Mouse (Mus musculus) kidney, embryonic 14.5 days (tissue): ENCODE measurements at regions not wholly inside any gene's neighbourhood (a gene's known extent, or its start where the extent isn't known, plus 50 kb on each side); places are given as distances from the start of the nearest gene placed in this dataset.
A peak's percentile ranks its signal among the peaks of the same experiment; 100 is the strongest.
"Not testable (repeated sequence)": the region's sequence is repeated elsewhere in the genome, so short reads cannot be mapped to it uniquely, and the experiment has no call there.

Experiments used
- ATAC-seq: fragments of 200-750 bp; cut with Nextera tagmentation; 2 replicates; pipeline ENCODE4 v1.8.0; 2017; ENCODE audit warnings: moderate number of reproducible peaks, mild to moderate bottlenecking, moderate TSS enrichment, moderate library complexity; ENCODE audit not compliant: low FRiP score, low TSS enrichment
- H3K27ac ChIP-seq: fragments of 300-500 bp; sonication (generic); 2 replicates; pipeline ENCODE4 v1.5.1; 2014; ENCODE audit warnings: low read depth, mild to moderate bottlenecking, low read length, moderate library complexity, mixed read lengths
- H3K27me3 ChIP-seq: fragments of 300-500 bp; sonication (generic); 2 replicates; pipeline ENCODE4 v1.6.1; 2014; ENCODE audit warnings: mild to moderate bottlenecking, low read length; ENCODE audit not compliant: control insufficient read depth, insufficient read depth
- H3K36me3 ChIP-seq: fragments of 300-500 bp; sonication (generic); 2 replicates; pipeline ENCODE4 v1.6.1; 2014; ENCODE audit warnings: low read length, mixed read lengths; ENCODE audit not compliant: control insufficient read depth, insufficient read depth
- H3K4me1 ChIP-seq: fragments of 300-500 bp; sonication (generic); 2 replicates; pipeline ENCODE4 v1.6.1; 2014; ENCODE audit warnings: low read length, mixed read lengths; ENCODE audit not compliant: control insufficient read depth, insufficient read depth
- H3K4me2 ChIP-seq: fragments of 300-500 bp; sonication (generic); replicated peaks from 2 replicates; pipeline ENCODE4 v1.6.1; 2014; ENCODE audit warnings: low read depth, mild to moderate bottlenecking, low read length
- H3K4me3 ChIP-seq: fragments of 300-500 bp; sonication (generic); 2 replicates; pipeline ENCODE4 v1.5.1; 2014; ENCODE audit warnings: mild to moderate bottlenecking, low read length
- H3K9ac ChIP-seq: fragments of 300-500 bp; sonication (generic); 2 replicates; pipeline ENCODE4 v1.6.1; 2014; ENCODE audit warnings: low read depth, mild to moderate bottlenecking, low read length, moderate library complexity
- H3K9me3 ChIP-seq: fragments of 300-500 bp; sonication (generic); 2 replicates; pipeline ENCODE4 v1.6.1; 2016; ENCODE audit warnings: low read length; ENCODE audit not compliant: control insufficient read depth
- WGBS: fragments of 180-500 bp; shearing (Covaris S2); extraction: QIAGEN DNeasy Blood & Tissue Kit; methylation state at CpG from one replicate; pipeline ENCODE4 v1.1.7; 2014; 5-methylcytosine and 5-hydroxymethylcytosine counted together

DNA sequence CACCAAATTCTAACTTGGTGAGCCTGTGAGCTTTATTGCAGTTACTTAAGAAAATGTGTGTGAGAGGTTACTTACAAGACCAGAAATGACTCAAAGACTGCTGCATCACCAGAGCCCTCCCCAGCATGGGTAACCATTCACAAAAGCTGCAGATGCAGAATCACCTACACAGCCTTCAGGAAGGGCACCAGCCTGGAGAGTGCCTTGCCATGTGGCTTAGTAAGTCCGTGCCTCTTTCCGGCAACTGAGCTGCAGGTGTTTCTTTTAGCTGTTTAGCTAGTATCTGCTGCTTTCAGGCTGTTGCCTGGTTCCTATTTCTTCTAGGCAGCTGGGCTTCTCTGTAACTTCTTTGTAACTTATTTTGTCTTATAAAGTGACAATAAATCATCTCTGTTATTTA is 213.2 kb upstream of the Stxbp6 start:
- Histone ChIP-seq H3K4me1 (no peaks in the 10 kb centered on the region), H3K4me2 (no peak overlapping the region), H3K4me3 (no peak overlapping the region), H3K27ac (no peak overlapping the region), H3K27me3 (no peaks in the 10 kb centered on the region), H3K36me3 (no peaks in the 10 kb centered on the region), H3K9ac (no peak overlapping the region), H3K9me3 (no peaks in the 10 kb centered on the region)
- 39% methylated on average over 2 of the region's 2 CpGs for whole genome bisulfite sequencing
- no peak for ATAC-seq

- no peak overlapping the region for H3K9ac ChIP-seq
- no peak for ATAC-seq
- WGBS: 88% methylated on average over 5 of the region's 5 CpGs
- no peak overlapping the region for H3K4me3 ChIP-seq
- H3K27ac ChIP-seq: no peak overlapping the region
- no peaks in the 10 kb centered on the region for H3K27me3 ChIP-seq
- no peaks in the 10 kb centered on the region for H3K4me1 ChIP-seq
- no peak overlapping the region for H3K4me2 ChIP-seq
- no peaks in the 10 kb centered on the region for H3K9me3 ChIP-seq
- H3K36me3 ChIP-seq: no peaks in the 10 kb centered on the region
Observed at GRCm38 (mm10) chr12:45256309-45256708, 181.8 kb upstream of the Stxbp6 start.

GRCm38 (mm10) chr12:45211131-45211530 is 136.6 kb upstream of the Stxbp6 start:
- Histone ChIP-seq H3K4me1 (no peaks in the 10 kb centered on the region), H3K27ac (no peak overlapping the region), H3K4me2 (no peak overlapping the region), H3K36me3 (no peaks in the 10 kb centered on the region), H3K9ac (no peak overlapping the region), H3K27me3 (no peaks in the 10 kb centered on the region), H3K4me3 (no peak overlapping the region), H3K9me3 (no peaks in the 10 kb centered on the region)
- WGBS: 100% methylated on average over 1 of the region's 1 CpGs
- ATAC-seq: no peak

DNA sequence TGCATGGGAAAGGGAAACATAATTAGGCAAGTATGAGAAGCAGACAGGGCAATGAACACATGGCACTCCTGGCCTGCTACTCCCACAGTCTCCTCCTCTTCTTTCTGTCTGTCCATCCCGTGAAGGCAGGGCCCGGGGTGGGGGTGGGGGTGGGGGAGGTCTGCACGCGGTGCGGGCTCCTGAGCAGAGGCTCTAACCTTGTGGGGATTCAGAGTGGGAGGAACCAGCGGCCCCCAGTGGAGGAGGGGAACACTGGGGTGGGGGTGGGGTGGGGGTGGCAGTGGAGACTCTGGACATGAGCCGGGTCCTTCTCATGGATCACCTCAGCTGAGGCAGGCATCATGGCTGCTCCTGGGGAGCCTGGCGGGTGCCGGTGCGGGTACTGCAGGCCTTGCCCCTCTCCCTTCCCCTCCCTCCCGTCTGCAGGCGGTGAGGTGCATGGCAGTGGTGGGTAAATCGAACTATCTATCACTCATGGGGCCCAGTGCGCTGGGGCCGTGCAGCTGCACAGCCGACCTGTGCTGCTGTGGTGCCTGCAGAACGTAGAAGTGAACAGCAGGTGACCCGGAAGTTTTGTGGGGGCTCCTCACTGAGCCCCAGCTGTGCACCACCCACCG is 120.9 kb upstream of the Stxbp6 start:
- Histone ChIP-seq H3K4me1 (no peaks in the 10 kb centered on the region), H3K9me3 (0 out of 2 replicates have a peak, but pooled peaks cover 2% of the 10 kb centered on the region), H3K4me2 (no peak overlapping the region), H3K4me3 (no peak overlapping the region), H3K36me3 (no peaks in the 10 kb centered on the region), H3K27ac (no peak overlapping the region), H3K27me3 (no peaks in the 10 kb centered on the region), H3K9ac (no peak overlapping the region)
- no peak for ATAC-seq
- WGBS: 74% methylated on average over 17 of the region's 19 CpGs

DNA sequence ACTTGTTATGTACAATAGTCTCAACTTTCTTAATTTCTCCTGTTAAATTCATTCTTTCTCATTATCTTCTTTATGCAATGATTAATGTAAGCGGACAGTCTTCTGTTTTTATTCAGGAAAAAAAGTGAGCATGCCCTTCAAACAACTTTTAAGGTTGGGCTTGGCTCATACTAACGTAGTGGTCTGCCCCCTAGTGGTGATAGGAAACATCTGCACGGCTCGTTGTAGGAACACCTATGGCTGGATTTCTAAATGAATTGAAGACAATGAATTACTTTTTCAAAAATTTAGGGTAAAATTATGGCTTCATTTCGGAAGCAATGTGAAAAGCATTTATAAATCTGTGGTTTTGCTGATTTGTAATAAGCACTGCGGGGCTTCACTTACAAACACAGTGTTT is 112.6 kb upstream of the Stxbp6 start:
- WGBS: 11% methylated on average over 6 of the region's 6 CpGs
- Histone ChIP-seq H3K4me2 (no peak overlapping the region), H3K4me3 (no peak overlapping the region), H3K4me1 (no peaks in the 10 kb centered on the region), H3K9ac (no peak overlapping the region), H3K9me3 (no peaks in the 10 kb centered on the region), H3K27me3 (no peaks in the 10 kb centered on the region), H3K36me3 (no peaks in the 10 kb centered on the region), H3K27ac (no peak overlapping the region)
- ATAC-seq: no peak

GRCm38 (mm10) chr12:45184510-45184909 is 110.0 kb upstream of the Stxbp6 start:
- Histone ChIP-seq H3K27me3 (no peaks in the 10 kb centered on the region), H3K4me3 (no peak overlapping the region), H3K36me3 (no peaks in the 10 kb centered on the region), H3K4me2 (no peak overlapping the region), H3K27ac (no peak overlapping the region), H3K9ac (no peak overlapping the region), H3K4me1 (no peaks in the 10 kb centered on the region), H3K9me3 (no peaks in the 10 kb centered on the region)
- ATAC-seq: no peak
- WGBS: 83% methylated on average over 3 of the region's 3 CpGs

DNA sequence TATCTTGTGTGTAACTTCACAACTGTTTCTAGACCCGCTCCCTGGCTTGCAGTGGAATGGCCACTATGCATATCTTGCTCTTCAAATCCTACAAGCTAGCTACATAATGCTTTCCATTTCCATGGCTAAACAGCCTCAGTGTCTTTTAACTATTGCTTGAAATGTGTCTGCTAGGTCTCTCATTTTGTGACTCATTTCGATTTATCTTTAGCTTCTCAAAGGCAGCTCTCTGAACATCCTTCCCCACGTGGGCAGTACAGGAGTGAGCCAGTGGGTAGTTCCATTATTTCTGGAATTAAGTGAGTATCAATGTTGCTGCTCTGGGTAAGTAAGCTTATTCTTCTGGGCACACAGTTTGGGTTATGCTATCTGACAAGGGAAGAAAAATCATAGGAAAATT is 102.9 kb upstream of the Stxbp6 start:
- Histone ChIP-seq H3K27ac (no peak overlapping the region), H3K9ac (no peak overlapping the region), H3K4me2 (no peak overlapping the region), H3K4me3 (no peak overlapping the region), H3K27me3 (no peaks in the 10 kb centered on the region), H3K36me3 (no peaks in the 10 kb centered on the region), H3K9me3 (no peaks in the 10 kb centered on the region), H3K4me1 (no peaks in the 10 kb centered on the region)
- ATAC-seq: no peak
- WGBS: 91% methylated on average over 3 of the region's 3 CpGs

GRCm38 (mm10) chr12:45175259-45175658 is 100.8 kb upstream of the Stxbp6 start:
- not testable (repeated sequence) for H3K36me3 ChIP-seq, H3K4me3 ChIP-seq, H3K9me3 ChIP-seq, H3K9ac ChIP-seq, H3K27ac ChIP-seq, ATAC-seq, H3K4me2 ChIP-seq, H3K4me1 ChIP-seq, H3K27me3 ChIP-seq
- 93% methylated on average over 2 of the region's 2 CpGs for WGBS

DNA sequence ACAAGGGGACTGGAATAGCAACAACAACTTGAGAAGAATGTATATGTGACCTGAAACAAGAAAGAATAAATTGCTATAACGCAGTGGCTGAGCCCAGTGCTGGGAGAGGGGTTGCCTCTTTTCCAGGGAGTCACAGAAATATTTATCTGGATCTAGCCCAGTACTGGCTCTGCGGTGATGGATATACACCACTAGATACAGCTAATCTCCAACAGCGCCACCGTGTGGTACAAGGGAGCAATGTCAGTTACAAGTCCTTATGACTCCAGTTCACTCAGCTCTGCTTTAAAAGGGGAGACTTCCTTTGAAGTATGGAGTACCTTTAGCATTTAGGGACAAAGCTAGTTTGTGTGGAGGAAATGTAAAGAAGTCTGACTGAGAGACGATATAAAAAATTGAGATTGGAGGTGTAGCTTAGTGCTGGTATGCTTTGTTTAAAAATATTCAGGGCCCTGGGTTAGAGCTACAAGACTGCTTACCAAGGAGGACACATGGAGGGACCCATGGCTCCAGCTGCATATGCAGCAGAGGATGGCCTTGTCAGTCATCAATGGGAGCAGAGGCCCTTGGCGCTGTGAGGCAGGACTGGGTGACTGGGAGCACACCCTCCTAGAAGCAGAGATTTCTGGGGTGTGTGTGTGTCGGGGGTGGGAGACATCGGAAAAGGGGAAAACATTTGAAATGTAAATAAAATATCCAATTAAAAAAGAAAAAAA is 97.6 kb upstream of the Stxbp6 start:
- no peaks in the 10 kb centered on the region for H3K27me3 ChIP-seq
- 38% methylated on average over 8 of the region's 8 CpGs for whole genome bisulfite sequencing

More for the DNA sequence above, 97.6 kb upstream of the Stxbp6 start:
- Histone ChIP-seq H3K9me3 (no peaks in the 10 kb centered on the region), H3K36me3 (no peaks in the 10 kb centered on the region), H3K9ac (no peak overlapping the region), H3K4me2 (no peak overlapping the region), H3K27ac (no peak overlapping the region), H3K4me1 (no peaks in the 10 kb centered on the region), H3K4me3 (no peak overlapping the region)
- ATAC-seq: peak; percentile 82
